ENCODE assay signal across 10 mouse cellular contexts in genomic region chr8:127498997-127499719, GRCm38 (mm10).
DNase-seq lines count a peak whose midpoint lies in the region; ATAC-seq and TF ChIP-seq lines count a peak whose summit lies in the region.
"Had no signal": no experiment of that assay in that cellular context is flagged by ENCODE, and none has a peak within 500 bp of the region (broad histone marks: within the 10 kb centered on the region; RNA-seq: fewer than 3 reads in every experiment).

No protein-coding gene starts in this region.

- TF ChIP-seq EP300 in liver, postnatal 0 days (IDR thresholded peaks at IDR 0.05; ENCODE audit: low read depth), result no peak

- ATAC-seq in intestine, embryonic 14.5 days (replicated peaks; ENCODE audit: low FRiP score, low TSS enrichment, low read depth), result no peak
- no peak for ATAC-seq in intestine, embryonic 15.5 days
- ATAC-seq in liver, postnatal 0 days, result no peak

- no peaks in the 10 kb centered on the region for H3K36me3 ChIP-seq in intestine, embryonic 14.5 days (ENCODE audit: control insufficient read depth, insufficient read depth, low read length)
- no peaks in the 10 kb centered on the region for H3K36me3 ChIP-seq in intestine, embryonic 15.5 days
- H3K36me3 ChIP-seq in embryonic facial prominence, embryonic 10.5 days (replicated peaks), result no peaks in the 10 kb centered on the region
- H3K36me3 ChIP-seq in liver, postnatal 0 days (replicated peaks; ENCODE audit: insufficient read depth, low read length), result no peaks in the 10 kb centered on the region

- H3K9me3 ChIP-seq in intestine, embryonic 14.5 days (ENCODE audit: control insufficient read depth, low read length), result no peaks in the 10 kb centered on the region
- no peaks in the 10 kb centered on the region for H3K9me3 ChIP-seq in intestine, embryonic 15.5 days
- no peaks in the 10 kb centered on the region for H3K9me3 ChIP-seq in embryonic facial prominence, embryonic 10.5 days
- no peaks in the 10 kb centered on the region for H3K9me3 ChIP-seq in liver, postnatal 0 days (ENCODE audit: low read length)

- WGBS in intestine, embryonic 14.5 days, result 65% methylated on average over 13 of the region's 13 CpGs
- WGBS in intestine, embryonic 15.5 days, result 64% methylated on average over 13 of the region's 13 CpGs
- WGBS in embryonic facial prominence, embryonic 10.5 days, result 48% methylated on average over 13 of the region's 13 CpGs
- 75% methylated on average over 13 of the region's 13 CpGs for whole genome bisulfite sequencing in liver, postnatal 0 days (ENCODE audit: insufficient replicate concordance)

- H3K27ac ChIP-seq in intestine, embryonic 14.5 days (ENCODE audit: low read depth), result no peak overlapping the region
- H3K27ac ChIP-seq in intestine, embryonic 15.5 days, result no peak overlapping the region
- H3K27ac ChIP-seq in embryonic facial prominence, embryonic 10.5 days (replicated peaks), result peak overlapping the region; percentile 40; the same call in 1 of the 2 replicates
- H3K27ac ChIP-seq in liver, postnatal 0 days (ENCODE audit: low read depth), result no peak overlapping the region
- H3K27ac ChIP-seq: macrophage had no signal

- H3K27me3 ChIP-seq in intestine, embryonic 14.5 days (replicated peaks; ENCODE audit: control insufficient read depth, insufficient read depth, low read length), result no peaks in the 10 kb centered on the region
- no peaks in the 10 kb centered on the region for H3K27me3 ChIP-seq in intestine, embryonic 15.5 days (replicated peaks)
- H3K27me3 ChIP-seq in embryonic facial prominence, embryonic 10.5 days (replicated peaks; ENCODE audit: low read depth, poor library complexity, severe bottlenecking), result no peaks in the 10 kb centered on the region
- no peaks in the 10 kb centered on the region for H3K27me3 ChIP-seq in liver, postnatal 0 days (ENCODE audit: insufficient read depth, low read length)

- no peak overlapping the region for H3K4me3 ChIP-seq in intestine, embryonic 14.5 days (ENCODE audit: low read depth, low read length)
- H3K4me3 ChIP-seq in intestine, embryonic 15.5 days (replicated peaks), result no peak overlapping the region
- H3K4me3 ChIP-seq in embryonic facial prominence, embryonic 10.5 days, result no peak overlapping the region
- H3K4me3 ChIP-seq in liver, postnatal 0 days (ENCODE audit: low read depth, low read length), result no peak overlapping the region

- intact Hi-C loops in gastrocnemius, postnatal 36 days (cut with DNase I), result no loop called here

- no peak for TF ChIP-seq CTCF in liver, postnatal 0 days (IDR thresholded peaks at IDR 0.05; ENCODE audit: low read depth)

- no peak overlapping the region for H3K9ac ChIP-seq in intestine, embryonic 14.5 days (ENCODE audit: low read length)
- H3K9ac ChIP-seq in intestine, embryonic 15.5 days, result no peak overlapping the region
- H3K9ac ChIP-seq in liver, postnatal 0 days (replicated peaks), result no peak overlapping the region

- DNase-seq in intestine, embryonic 14.5 days (ENCODE audit: low spot score), result no peak
- no peak for DNase-seq in embryonic facial prominence, embryonic 10.5 days (ENCODE audit: low spot score)
- DNase-seq in liver, postnatal 0 days, result no peak
- peak; percentile 55 for DNase-seq in retina, postnatal 1 day
- no peak for DNase-seq in cerebellum, adult 11-12 months
- DNase-seq in spleen, adult 12 weeks (ENCODE audit: low spot score), result no peak
- DNase-seq in gastrocnemius, postnatal 36 days, result no peak
- DNase-seq: cerebellum, postnatal 25 days had no signal

- peaks cover 8% of the 10 kb centered on the region; the same call in 1 of the 2 replicates for H3K4me1 ChIP-seq in intestine, embryonic 14.5 days (replicated peaks; ENCODE audit: control insufficient read depth, insufficient read depth, low read length)
- no peaks in the 10 kb centered on the region for H3K4me1 ChIP-seq in intestine, embryonic 15.5 days (replicated peaks)
- H3K4me1 ChIP-seq in embryonic facial prominence, embryonic 10.5 days, result peaks cover 37% of the 10 kb centered on the region
- H3K4me1 ChIP-seq in liver, postnatal 0 days (ENCODE audit: insufficient read depth), result no peaks in the 10 kb centered on the region; the same call in 1 of the 2 replicates

- H3K4me2 ChIP-seq in intestine, embryonic 14.5 days (ENCODE audit: low read length), result peak overlapping the region; percentile 42
- no peak overlapping the region for H3K4me2 ChIP-seq in intestine, embryonic 15.5 days (replicated peaks)
- H3K4me2 ChIP-seq in liver, postnatal 0 days (ENCODE audit: low read depth, low read length), result peak overlapping the region; percentile 62; the same call in 1 of the 2 replicates
